Mouse (Mus musculus): ENCODE data around the gene Gm28043.
A peak's percentile ranks its signal among the peaks of the same experiment; 100 is the strongest.
"Not testable (repeated sequence)": the region's sequence is repeated elsewhere in the genome, so short reads cannot be mapped to it uniquely, and the experiment has no call there.

Gene Gm28043

DNA sequence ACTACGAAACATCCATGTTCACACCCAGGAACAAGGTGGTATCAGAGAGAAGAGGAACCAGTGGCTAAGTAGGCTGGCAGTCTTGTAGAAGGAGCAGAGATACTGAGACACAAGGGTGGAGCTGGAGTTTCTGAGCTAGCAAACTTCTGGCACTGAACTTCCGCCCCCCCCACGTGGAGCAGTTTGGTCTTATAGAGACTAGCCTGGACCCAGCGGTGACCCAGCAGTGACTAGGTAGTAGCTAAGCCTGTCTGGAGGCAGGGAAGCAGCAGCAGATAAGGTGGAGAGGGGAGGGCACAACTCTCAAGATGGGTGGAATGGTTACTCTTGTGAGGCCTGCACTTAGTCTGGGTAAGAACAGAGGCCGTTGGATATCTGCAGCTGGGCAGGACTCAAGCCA lies 94.1 kb downstream of the Gm28043 start:
- no peak for DNase-seq (ENCODE audit: extremely low read depth, insufficient read length, low spot score)

- no peak for DNase-seq (ENCODE audit: extremely low read depth, insufficient read length, low spot score)
Observed at GRCm38 (mm10) chr17:29710562-29711044, 95.9 kb downstream of the Gm28043 start.

GRCm38 (mm10) chr17:29711076-29711744 lies 96.5 kb downstream of the Gm28043 start:
- no peak for DNase-seq (ENCODE audit: extremely low read depth, insufficient read length, low spot score)

- no peak for DNase-seq (ENCODE audit: extremely low read depth, insufficient read length, low spot score)
Observed at GRCm38 (mm10) chr17:29711745-29712431, 97.2 kb downstream of the Gm28043 start.

DNA sequence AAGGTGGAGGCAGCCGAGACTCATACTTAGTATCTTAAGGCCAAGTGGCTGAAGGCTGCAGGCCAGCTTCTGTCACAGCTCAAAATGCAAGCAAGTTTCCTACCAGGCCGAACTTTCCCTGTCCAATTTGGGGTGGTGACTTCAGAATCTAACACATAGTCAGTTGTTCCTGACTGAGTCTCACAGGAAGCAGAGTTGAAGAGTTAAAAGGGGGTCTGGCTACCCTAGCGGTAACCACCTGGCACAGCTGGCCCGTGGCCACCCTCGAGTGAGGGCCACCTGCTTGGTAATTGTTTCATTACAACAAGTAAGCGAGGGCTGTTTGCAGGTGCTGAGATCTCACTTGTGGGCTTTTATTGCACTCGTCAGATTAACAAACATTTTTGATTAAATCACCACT lies 97.9 kb downstream of the Gm28043 start:
- DNase-seq (ENCODE audit: extremely low read depth, insufficient read length, low spot score), result no peak

- not testable (repeated sequence) for DNase-seq (ENCODE audit: extremely low read depth, insufficient read length, low spot score)
Observed at GRCm38 (mm10) chr17:29713734-29714133, 99.1 kb downstream of the Gm28043 start.

- peak; percentile 95 for DNase-seq (ENCODE audit: extremely low read depth, insufficient read length, low spot score)
Observed at GRCm38 (mm10) chr17:29716732-29717445, 102.2 kb downstream of the Gm28043 start, which contains the start of gene Ccdc167. Gene Ccdc167, minus strand, starts transcription at chr17:29717044.

GRCm38 (mm10) chr17:29718660-29719059 lies 104.0 kb downstream of the Gm28043 start:
- no peak for DNase-seq (ENCODE audit: extremely low read depth, insufficient read length, low spot score)

- no peak for DNase-seq (ENCODE audit: extremely low read depth, insufficient read length, low spot score)
Observed at GRCm38 (mm10) chr17:29719628-29720575, 105.2 kb downstream of the Gm28043 start.

- no peak for DNase-seq (ENCODE audit: extremely low read depth, insufficient read length, low spot score)
Observed at GRCm38 (mm10) chr17:29720755-29721365, 106.2 kb downstream of the Gm28043 start.

DNA sequence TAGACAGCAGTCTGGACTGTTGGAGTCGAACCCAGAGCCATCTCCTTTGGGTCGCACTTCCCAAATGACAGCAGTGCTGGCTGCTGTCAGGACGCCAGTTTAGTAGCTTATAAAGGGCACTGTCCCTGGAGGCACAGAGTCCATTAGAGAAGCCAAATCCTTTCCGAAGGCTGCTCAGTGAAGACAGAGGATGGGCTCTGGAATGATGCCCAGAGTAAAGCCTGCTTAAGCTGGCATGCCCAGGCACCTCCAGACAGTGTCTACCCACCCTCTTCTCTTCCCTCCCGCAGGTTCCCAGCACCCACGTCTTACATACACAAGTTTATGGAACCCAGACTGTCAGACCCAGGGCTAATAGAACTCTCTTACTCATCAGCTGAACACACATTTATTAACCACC lies 109.9 kb downstream of the Gm28043 start:
- DNase-seq (ENCODE audit: extremely low read depth, insufficient read length, low spot score), result no peak

DNA sequence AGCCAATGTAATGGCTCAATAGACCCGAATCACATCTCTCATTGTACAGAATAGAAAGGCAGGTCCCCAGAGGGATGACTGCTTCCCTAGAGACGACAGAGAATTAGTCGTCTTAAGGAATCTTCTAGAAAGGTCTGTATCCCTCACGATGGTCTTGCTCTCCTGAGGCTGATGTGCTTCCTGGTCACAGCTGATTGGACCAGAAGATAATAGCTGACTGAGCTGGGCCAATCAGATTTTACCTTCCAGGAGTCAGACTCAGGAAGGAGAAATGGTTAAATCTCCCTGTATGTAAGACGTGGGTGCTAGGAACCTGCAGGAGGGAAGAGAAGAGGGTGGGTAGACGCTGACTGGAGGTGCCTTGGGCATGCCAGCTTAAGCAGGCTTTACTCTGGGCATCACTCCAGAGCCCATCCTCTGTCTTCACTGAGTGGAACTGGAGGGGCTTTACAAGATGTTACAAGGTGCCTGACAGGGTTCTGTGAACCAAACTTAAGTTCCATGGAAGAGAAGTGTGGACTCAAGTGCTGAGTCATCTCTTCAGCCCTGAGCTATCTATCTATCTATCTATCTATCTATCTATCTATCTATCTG lies 110.4 kb downstream of the Gm28043 start:
- DNase-seq (ENCODE audit: extremely low read depth, insufficient read length, low spot score), result no peak

DNA sequence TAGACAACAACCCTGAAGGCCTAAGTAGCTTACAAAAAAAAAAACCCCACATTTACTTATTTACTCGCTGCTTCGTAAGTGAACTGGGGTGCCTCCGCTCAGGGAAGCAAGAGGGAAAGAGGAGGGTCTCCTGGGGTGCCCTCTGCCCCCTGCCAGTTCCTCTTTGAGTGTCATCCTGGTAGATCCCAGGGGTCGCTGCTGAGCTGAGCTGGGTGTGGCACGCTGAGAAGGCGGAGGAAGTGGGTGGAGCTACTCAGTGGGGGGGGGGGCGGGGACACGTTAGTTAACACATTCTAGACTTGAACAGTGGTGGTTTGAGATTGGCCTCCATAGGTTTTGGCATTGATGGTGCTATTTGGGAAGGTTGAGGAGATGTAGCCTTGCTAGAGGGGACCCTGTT lies 113.4 kb downstream of the Gm28043 start:
- no peak for DNase-seq (ENCODE audit: extremely low read depth, insufficient read length, low spot score)

GRCm38 (mm10) chr17:29730510-29731265 lies 116.0 kb downstream of the Gm28043 start:
- DNase-seq (ENCODE audit: extremely low read depth, insufficient read length, low spot score), result peak; percentile 42

DNA sequence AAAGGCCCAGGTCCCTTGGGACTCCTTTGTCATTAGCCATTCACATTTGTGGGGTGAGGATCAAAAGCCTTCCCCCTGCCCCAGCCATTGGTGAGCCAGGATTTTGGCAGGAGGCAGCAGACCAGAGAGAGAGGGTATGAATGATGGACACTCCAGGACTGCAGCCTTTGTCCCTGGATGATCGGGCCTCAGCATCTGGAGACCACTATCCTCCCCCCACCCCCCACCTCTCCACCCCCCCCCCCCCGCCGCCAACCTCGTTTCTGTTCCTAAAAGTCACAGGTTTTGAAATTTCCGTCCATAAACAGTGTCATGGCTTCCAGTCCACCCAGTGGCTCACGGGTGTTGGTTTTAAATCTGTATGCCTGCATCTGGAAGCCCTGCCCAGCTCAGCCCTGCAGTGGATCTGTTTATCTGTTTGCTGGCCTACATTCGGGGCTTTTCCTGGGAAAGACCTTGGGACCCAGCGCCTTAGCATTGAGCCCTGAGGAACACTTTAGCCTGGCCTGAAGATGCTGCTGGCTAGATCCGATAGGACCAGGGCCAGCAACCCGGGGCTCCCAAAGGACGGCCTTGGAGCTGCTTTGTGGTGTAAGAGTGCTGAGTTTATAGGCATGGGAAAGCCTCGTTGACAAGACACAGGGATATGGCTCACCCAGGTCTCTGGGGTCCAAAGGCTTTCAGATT lies 116.7 kb downstream of the Gm28043 start:
- no peak for DNase-seq (ENCODE audit: extremely low read depth, insufficient read length, low spot score)

GRCm38 (mm10) chr17:29731953-29732325 lies 117.3 kb downstream of the Gm28043 start:
- DNase-seq (ENCODE audit: extremely low read depth, insufficient read length, low spot score), result no peak

DNA sequence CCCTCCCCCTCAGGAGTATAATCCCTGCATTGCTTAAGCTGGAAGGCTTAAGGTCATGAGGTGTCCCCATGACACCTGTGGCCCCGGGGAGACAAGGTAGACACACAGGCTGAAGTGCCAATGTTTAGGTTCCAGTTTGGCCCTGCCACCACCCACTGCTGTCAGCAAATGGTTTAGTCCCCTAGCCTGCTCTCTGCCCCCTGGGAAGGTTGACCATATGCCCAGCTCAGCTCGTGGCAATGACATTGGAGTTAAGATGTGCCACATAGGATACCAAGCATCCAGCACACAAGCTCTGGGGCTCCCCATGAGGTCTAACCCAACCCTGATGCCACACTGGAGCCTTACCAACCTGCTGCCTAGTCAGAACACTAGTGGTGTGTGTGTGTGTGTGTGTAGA lies 117.8 kb downstream of the Gm28043 start:
- no peak for DNase-seq (ENCODE audit: extremely low read depth, insufficient read length, low spot score)

DNA sequence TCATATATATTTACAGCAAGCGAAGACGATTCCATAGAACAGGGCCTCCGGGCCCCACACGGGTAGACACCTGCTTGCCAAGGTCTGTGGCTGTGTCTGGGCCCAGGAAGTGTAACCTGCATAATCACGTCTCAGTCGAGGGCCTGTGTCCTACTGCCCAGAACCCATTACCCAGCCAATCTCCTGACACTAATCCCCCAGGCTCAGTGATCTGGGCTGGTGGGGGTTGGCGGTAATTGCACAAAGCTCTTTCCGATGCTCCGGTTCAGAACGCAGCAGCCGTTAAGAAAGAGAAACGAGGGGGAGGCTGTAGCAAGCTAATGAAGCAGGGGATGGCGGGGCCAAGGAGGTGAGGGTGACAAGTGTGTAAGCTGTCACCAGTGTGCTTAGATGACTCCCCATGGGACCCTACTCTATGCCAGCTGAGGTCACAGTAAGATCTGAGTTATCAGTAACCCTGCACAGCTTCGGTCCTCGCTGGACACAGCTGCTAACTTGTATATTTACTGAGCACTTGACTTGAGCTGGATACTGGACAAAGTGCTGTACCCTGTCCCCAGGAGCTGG lies 121.9 kb downstream of the Gm28043 start:
- DNase-seq (ENCODE audit: extremely low read depth, insufficient read length, low spot score), result no peak
